Mouse (Mus musculus): ENCODE data around the gene Gucd1.
A peak's percentile ranks its signal among the peaks of the same experiment; 100 is the strongest.
"Not testable (repeated sequence)": the region's sequence is repeated elsewhere in the genome, so short reads cannot be mapped to it uniquely, and the experiment has no call there.

The Gucd1 gene

DNA sequence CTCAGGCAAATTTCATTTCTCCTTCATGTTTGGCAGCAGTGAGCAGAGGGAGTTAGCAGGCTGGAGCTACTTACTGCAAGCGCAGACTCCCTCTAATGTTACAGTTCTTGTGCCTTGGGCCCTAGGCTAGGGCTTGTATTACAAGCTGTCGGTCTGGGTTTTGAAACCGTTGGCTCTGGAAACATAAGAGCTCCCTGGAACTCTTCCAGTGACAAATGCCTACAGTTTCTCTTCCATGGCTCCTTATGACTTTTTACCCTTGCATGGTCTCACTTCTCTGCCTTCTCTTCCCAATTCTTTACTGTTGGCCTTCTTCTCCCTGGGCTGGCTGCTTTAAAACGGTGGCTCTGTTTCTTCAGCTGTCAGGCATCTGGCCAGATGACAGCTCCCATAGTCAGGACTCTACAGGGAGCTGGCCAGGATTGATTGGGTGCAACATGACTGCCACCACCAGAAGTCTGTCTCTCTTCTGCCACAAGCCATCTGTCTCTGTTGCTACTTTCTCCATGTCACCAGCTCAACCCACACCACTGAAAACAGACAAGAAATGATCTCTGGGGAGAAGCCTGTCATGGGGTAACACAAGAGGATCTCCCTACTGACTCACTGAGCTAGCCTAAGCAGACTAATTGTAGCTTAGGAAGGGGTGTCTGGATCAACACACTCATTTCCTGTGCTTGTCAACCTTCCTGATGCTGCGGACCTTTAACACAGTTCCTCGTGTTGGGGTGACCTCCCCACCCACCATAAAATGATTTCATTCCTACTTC, 51.8 kb downstream of the Gucd1 start:
- no peak for DNase-seq

DNA sequence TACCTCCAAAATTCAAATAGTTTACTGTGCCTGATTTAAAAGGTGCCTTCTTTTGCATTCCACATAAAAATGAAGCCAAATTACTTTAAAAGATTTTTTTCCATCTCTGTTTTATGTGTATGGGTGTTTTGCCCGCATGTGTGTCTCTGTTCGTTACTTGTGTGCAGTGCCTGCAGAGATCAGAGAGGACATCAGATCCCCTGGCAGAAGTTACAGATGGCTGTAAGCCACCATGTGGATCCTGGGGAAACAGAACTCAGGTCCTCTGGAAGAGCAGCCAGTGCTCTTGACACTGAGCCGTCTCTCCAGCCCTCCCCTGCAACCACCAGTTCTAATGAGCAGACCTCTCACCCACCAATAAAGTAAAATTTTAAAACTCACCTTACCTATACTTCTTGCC, 55.0 kb downstream of the Gucd1 start:
- DNase-seq: no peak

DNA sequence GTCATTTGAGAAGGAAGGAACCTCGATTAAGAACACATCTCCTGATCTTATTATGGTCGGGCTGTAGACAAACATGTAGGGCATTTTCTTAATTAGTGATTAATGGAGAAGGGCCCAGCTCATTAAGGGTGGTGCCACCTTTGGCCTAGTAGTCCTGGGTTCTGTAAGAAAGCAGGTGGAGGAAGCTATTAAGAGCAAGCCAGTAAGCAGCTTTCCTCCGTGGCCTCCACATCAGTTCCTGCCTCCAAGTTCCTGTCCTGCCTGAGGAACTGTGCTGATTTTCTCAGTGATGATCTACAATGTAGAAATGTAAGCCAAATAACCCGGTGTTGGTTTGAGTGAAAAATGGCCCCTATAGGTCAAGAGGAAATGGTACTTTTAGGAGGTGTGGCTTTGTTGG, 59.4 kb downstream of the Gucd1 start:
- DNase-seq: no peak

DNA sequence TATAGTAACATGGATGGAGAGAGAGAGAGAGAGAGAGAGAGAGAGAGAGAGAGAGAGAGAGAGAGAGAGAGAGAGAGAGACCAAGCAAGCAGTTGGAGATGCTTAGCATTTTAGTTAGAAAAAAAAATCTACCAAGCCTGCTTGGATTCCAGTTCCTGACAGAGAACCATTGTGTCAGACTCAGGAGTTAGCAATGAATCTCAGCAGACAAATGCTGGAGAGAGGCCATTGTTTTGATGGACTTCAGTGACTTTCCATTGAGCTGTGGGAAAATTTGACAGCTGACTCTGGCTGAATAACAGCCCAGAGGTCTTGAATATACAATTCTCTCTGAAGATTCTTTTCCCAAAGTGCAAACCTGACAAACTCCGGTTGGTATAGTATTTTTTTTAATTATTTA, 59.9 kb downstream of the Gucd1 start:
- DNase-seq: no peak

DNA sequence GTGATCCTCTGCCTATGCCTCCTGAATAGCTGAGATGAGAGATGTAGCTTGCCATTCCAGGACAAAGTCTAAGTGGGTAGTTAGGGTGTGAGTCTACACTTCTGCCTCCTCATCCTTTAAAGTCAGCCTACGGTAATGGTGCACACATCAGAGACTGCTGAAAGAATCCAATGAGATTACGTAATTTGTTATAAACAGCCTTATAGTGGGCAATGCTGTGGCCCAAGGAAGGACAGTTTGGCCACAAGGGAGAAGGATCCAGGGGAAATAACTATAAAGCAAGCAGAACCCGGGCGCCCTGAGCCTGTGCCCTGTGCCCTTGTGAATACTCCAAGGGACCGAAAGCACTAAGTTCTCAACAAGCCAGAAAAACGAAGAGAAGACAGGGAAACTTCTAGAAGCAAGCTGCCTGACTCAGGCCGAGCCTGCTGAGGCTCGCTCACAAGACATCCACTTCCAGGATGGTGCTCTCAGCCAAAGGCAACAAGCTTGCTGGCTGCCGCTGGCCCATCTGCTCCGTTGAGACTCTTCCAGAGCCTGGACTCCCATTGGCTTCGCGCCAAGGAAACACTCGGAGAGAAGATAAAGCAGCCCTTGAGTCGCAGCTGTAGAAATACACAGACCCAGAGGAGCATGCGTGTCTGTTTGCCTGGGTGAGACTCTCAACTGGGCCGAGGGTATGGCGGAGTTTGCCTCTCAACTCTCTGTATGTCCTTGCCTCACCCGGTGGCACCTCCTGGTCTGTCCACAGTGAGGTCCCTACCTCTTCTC, 61.5 kb downstream of the Gucd1 start:
- DNase-seq: not testable (repeated sequence)

DNA sequence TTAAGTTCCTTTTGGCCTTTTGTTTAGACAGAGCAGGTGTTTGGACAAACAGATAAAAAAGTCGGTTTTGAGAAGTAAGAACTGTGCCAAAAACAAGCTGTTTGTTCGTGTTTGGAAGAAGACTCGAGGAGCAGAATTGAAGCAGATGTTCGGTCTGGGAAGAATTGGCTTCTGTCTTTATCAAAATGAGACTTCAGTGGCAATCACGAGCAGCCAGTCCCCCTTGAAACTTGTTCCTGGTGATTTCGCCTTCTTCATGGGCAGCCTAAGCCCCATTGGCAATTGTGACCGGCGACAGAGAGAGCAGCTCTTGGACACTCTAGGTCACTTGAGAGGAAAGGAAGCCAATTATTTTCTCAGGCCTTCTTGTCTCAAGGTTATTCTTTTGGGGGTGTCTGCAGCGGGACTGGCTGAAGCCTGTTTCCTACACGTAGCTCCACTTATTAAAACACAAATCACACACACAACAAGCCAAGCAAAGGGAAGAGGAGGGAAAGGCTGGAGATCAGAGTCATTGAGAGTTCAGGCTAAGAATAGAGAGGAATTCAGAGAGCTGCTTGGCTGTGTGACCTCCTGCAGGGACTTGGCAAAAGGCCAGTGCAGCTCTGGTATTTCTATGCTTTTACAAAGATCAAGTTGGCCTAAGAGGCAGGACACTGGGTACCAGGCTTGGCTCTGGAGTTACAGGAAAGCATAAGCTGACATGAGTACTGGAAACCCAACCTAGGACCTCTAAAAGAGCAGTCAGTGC, 66.6 kb downstream of the Gucd1 start:
- DNase-seq: peak; percentile 60 to 63

DNA sequence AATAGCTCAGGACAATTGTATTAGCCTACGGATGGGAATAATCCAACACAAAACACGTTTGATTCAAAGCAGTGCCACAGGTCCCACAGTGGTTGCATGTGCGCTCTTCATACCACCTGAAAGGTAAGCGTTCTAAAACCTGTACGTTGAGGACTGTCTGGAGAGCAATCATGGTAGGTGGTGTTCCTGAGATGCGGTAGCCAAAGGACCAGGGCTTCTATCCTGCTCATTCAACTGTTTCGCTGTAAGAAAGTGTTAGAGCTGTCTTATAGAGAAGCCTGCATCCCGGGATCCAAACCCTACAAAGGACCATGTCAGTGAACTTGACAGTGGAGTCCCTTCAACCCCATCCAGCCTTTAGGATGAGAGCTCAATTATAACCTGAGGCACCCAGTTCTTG, 67.4 kb downstream of the Gucd1 start:
- DNase-seq: no peak

DNA sequence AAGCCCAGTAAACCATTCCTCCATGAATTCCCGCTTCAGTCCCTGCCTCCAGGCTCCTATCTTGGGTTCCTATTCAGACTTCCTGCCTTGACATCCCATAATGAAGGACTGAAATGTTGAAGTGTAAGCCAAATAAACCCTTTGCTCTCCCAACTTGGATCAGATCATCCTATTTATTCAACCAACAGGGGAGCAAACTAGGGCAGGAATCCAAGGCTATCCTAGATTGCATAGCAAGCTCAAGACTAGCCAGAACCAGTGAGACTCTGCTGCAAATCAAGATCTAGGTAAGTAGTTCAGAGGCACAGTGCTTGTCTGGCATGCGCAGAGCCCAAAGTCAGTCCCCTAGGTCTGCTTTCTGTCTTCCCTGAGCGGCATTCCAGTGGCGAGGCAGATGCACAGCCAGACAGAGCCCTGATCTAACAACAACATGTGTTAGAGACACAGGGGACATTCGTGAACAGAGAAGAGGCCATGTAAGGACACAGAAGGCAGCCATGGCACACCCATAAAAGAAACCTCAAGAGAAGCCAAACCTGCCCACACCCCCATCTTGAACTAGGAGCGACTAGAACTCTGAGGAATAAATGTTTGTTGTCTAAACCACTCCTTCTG, 68.9 kb downstream of the Gucd1 start:
- DNase-seq: no peak

DNA sequence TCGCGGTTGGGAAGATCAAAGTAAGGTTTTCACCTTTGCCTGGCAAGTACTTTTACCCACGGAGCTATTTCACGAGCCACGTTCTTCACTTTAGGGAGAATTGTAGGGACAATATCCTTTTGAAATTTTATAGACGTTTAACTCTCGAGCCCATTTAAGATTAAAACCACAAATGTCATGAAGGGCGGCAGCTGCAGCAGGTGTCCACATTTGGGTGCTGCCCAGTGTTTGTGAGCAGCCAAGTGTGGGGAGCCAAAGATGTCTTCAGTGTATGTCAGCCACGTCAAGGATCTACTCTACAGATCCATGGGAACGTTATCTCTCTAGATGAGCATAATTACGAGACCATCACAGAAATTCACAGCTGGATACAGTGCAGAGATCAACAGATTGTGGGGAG, 70.3 kb downstream of the Gucd1 start:
- DNase-seq: no peak

DNA sequence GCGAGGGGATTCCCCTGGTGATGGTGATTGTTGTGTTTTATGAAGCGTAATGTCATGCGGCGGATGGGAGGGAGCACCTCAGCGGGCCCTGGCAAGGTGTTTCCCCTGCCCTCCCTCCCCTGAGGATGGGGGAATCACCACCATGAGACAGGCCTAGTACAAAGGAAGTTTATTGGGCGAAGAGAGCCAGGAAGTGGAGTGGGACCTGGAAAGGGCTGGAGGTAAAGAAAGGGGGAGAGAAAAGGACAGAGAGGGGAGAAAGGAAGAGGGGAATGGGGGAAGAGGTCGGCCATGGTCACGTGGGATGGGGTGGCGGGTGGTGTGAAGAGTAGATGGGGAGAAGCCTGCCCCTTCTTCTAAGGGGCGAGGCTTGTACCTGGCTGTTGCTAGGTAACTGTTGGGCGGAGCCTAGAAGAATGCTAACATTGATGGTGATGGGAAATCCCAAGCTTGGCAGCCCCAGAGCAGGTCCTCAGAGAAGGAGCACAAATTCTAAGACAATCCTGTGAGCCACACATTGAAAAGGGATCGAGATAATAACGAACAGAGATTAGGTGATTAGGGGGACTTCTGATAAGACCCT, 71.2 kb downstream of the Gucd1 start:
- DNase-seq: no peak

DNA sequence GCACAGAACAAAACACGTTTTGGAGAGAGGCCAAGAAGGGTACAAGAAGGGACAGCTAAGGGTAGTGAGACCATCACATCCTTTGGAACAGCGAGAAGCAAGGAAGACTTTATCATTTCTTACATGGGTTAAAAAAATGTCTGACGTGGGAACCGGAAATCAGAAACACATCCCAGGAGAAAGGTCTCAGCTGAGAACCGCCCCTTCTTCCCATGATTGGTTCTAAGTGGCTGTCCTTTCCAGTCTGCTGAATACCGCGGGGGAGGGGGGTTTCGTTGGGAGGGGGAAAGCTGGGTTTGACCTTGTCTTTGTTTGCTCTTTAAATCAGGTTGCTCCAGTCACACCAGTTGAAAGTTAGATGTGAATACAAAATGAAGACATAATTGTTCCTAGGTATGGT, 72.7 kb downstream of the Gucd1 start:
- DNase-seq: no peak

DNA sequence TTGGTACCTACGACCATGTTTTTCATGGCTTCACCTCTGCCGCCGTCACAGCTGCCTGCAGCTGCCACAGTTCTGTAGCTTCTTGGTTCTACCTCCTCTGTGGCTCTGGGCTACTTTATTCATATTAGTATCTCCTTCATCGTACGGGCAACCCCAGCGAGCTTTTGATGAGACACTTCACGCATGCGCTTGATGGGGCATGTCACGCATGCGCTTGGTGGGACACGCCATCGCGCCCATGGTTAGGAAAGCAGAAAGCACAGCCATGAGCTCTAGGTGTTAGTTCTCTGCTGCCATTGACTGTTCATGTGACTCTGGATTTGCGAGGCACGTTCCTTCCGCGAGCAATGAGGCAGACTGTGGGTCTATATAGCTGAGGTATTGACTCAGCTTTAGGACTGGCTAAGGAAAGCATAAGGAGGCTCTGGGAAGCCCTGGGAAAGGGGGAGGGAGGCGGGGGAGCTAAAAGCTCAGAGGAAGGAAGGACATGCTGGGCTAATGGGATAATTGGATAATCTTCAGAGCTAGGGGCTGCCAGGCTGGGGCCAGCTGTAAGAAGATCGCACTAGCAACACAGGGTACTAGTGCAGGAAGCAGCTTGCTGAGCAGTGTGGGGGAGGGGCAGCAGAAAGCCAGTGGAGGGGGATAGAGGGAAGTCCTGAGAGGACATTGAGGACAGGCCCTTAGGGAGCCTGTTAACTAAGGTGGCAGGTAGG, 73.5 kb downstream of the Gucd1 start:
- DNase-seq: no peak

DNA sequence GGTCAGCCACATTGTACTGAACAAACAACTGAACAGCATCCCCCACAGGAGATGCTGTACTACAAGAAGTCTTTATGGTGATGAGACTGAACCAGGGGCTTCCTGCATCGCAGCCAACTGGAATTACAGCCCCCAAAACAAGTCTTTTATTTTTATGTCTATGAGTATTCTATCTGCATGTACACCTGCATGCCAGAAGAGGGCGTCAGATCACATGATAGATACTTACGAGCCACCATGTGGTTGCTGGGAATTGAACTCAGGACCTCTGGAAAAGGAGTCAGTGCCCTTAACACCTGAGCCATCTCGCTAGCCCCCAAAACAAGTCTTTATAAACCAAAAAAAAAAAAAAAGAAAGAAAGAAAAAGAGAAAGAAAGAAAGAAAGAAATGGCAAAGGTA, 74.8 kb downstream of the Gucd1 start:
- DNase-seq: no peak

DNA sequence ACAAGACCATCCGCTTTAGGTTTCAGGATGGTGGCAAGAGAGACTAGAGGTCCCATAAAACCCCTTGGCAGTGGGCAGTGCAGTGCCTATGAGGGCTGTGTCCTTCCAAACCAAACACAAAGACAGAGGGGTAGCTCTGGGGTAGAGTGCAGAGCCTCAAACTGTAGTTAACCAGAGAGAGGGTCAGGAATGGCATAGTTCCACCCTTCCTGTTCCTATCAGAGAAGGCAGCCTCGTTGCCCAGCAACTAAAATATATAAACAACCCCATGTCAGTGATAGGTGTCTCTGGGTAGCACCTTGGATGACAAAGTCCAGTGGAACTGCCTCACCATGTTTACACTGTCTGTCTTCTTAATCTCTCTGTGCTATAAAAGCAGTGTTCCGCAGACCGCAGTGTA, 76.0 kb downstream of the Gucd1 start:
- no peak for DNase-seq

DNA sequence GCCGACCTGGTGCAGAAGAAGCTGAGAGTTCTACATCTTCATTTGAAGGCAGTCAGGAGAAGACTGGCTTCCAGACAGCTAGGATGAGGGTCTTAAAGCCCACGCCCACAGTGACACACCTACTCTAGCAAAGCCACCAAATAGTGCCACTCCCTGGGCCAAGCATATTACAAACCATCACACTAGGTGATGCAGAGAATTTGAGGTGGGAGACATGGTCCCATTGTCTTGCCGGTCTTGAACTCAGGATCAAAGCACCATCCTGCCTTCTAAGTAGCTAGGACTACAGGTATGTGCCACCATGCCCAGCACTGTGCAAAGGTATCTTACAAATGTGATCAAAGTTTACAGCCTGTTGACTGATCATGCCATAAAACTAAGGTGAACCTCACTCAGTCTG, 77.0 kb downstream of the Gucd1 start:
- DNase-seq: no peak

DNA sequence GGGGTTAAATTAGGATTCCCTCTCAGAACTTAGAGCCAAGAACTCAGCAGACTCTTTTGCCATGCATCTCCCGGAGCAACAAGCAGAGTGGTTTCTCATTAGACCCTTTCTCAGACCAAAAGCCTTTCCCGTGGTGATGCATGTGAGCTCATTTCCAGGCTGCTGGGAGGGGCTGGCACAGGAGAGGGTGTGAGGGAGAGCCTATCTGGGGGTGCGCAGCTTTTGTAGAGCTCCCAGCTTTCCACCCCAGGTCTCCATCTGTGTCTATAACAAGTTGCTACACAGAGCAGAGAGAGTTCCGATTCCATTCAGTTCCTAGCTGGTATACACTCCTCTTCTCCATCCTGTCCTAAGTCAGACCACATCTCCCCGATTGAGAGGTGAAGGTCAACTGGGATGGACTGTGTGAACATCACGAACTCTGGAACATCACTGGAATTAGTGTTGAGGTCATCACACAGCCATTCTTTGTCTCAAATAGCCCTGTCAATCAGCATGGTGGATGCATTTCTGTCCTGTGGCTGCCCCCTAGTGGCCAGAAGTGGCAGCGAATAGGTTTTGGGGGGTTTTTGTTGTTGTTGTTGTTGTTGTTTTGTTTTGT, 78.5 kb downstream of the Gucd1 start:
- peak; percentile 43 to 63 for DNase-seq

DNA sequence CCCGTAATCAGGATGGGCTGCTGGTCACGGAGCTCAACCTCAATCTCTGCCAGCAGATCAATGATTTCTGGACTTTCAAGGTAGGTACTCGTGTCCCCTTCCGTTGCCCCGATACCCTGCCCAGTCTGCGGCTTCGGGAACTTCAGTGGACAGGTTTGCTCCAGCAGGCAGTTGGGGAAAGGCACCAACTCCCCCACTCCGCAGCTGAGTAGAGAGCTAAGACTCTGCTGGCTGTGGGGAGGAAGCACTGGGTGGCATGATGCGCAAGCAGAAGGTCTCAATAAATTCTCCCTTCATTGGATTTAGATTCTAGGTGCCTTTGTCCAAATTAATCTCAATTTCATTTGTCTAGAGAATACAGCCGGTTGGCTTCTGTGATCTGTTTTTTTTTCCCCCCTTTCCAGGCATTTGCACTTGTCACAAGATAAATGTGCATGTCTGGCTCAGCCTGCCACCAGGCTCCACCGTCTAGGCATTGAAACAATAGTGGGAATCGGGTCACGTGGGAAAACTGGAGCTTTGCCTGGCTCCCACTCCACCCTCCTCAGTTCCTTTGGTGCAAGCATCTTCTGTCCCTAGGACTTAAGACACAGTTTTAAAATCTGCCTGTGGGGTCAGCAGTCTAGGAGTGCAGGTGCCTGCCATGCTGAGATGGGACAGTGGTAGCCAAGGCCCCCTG, 79.5 kb downstream of the Gucd1 start:
- DNase-seq: peak in 1 of 2 experiments; percentile 11

DNA sequence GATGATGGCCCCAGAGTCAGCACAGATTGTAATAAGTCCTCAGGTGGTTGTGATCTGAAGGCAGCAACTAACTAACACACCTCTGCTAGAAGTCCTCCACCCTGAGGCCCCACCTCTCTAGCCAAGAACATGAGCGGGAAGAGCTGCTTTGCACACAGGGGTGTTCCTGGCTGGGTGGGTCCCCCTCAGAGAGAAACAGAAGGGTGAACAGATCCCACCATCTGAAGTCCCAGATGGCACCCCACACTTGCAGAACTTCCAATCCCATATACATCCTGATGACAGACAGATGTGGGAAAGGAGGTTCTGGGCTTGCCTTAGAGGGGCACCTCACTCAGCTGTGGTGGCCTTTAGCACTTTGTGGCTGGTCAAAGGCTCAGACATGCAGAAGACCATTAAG, 80.5 kb downstream of the Gucd1 start:
- DNase-seq: no peak

DNA sequence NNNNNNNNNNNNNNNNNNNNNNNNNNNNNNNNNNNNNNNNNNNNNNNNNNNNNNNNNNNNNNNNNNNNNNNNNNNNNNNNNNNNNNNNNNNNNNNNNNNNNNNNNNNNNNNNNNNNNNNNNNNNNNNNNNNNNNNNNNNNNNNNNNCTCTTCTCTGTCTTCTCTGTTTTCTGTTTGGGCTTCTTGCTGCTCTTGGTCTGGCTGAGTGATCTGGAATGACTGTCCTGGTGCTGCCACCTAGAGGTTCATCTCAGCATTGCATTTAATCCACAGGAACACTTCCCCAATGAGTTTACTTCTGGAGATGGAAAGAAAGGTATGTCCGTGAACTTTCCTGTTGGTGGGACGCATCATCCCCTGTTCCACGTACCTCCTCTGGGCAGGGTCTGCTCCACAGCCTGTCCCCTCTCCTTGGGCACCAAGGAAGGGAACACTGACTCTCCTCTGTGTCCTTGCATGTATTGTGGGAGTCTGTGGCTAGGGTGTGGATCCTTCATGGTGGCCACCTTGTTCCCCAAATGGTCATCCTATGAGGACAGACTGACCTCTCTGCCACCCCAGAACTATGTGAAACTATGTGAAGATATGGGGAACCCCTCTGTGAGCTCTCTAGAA, 81.1 kb downstream of the Gucd1 start:
- DNase-seq: peak; percentile 77 to 92

DNA sequence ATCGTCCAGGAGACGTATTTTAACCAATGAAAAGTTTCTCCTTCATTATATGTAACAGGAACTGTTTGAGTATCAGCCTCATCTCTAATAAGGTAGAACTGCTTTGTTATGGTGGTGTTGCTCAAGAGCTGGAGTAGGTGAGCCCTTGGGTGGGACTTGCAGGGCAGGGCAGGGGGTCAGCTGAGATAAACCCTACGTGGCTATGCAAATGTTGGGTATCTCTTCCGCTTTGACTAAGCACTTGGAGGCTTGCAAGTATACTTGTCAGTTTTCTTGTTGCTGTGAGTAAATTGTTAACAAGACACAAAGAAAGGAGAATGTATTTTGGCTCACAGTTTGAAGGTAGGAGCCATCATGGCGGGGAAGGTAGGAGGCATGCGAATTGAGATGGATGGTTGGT, 87.1 kb downstream of the Gucd1 start:
- DNase-seq: no peak

DNA sequence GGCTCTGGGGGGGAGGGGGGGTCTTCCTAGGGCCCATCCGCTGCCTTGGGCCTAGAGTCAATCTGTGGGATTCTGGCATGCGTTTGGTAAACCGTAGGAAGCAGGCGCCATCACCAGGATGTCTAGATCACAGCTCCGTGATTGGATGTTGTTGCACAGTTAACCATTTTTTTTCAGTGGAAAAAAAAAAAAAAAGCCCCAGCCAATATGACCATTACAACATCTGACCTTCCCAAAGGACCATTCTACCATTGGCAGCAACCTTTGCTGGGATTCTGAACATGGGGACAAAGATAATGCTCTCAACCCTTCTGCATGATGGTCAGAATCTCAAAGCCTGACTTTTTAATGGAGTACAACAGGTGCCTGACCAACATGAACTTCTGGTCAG, 87.6 kb downstream of the Gucd1 start:
- DNase-seq: no peak

Measured in cerebellum, postnatal 36 days (tissue).